Mouse (Mus musculus) megakaryocyte-erythroid progenitor cell, adult 5-6 weeks (primary cell): Measurements from ENCODE around the gene Cflar. TPM values are rescaled to one million over a fixed set of nuclear protein-coding genes. Genes with fewer than 3 reads are reported as not detected.

Experiments used
- ATAC-seq: replicated peaks from 2 replicates; pipeline ENCODE4 v1.8.0; 2016; ENCODE audit warnings: mild to moderate bottlenecking, inconsistent platforms; ENCODE audit not compliant: severe bottlenecking, poor library complexity, low FRiP score, low TSS enrichment
- total RNA-seq, 2 experiments: library from RNA; stranded (forward) in 1 of 2; stranded (reverse) in 1 of 2; fragments of 200-1000, 215-1000 nt in 1 of 2; fragments of >200 nt in 1 of 2; fragmentation: Nextera tagmentation in 1 of 2; gene quantifications; 2 replicates each; pipeline ENCODE4 v1.2.3; 2014 to 2017

The Cflar gene
- total RNA-seq, 2 experiments from 2014 or later: 26.9 to 65.3 TPM

- ATAC-seq: no peak
Observed at GRCm38 (mm10) chr1:58803531-58803930, 92.2 kb downstream of the Cflar start.

GRCm38 (mm10) chr1:58806651-58807050 lies 95.3 kb downstream of the Cflar start:
- ATAC-seq: no peak

Other genes starting within 250 kb of the Cflar start
- gene Orc2, start 206.4 kb upstream of the Cflar start, total RNA-seq (2014; fragmentation: Nextera tagmentation): 101 and 111 TPM in 2 replicates
- 138 and 155 TPM in 2 replicates for gene Orc2, start 206.4 kb upstream of the Cflar start, total RNA-seq (2017)
- gene Fam126b, start 125.2 kb upstream of the Cflar start, total RNA-seq (2014; fragmentation: Nextera tagmentation): 21.1 and 25.1 TPM in 2 replicates
- 11.3 and 17.8 TPM in 2 replicates for gene Fam126b, start 125.2 kb upstream of the Cflar start, total RNA-seq (2017)
- 101 and 116 TPM in 2 replicates for gene Ndufb3, start 125.1 kb upstream of the Cflar start, total RNA-seq (2014; fragmentation: Nextera tagmentation)
- gene Ndufb3, start 125.1 kb upstream of the Cflar start, total RNA-seq (2017): 107 and 113 TPM in 2 replicates
- not detected in 2 replicates for gene Als2cr12, start 15.5 kb upstream of the Cflar start, total RNA-seq (2014; fragmentation: Nextera tagmentation)
- gene Als2cr12, start 15.5 kb upstream of the Cflar start, total RNA-seq (2017): not detected in 2 replicates
- gene Casp8, start 83.9 kb downstream of the Cflar start, total RNA-seq (2014; fragmentation: Nextera tagmentation): 25.6 and 37.4 TPM in 2 replicates
- 57.4 and 69.1 TPM in 2 replicates for gene Casp8, start 83.9 kb downstream of the Cflar start, total RNA-seq (2017)